Mouse (Mus musculus) hindbrain, embryonic 14.5 days (tissue): ENCODE results near the gene L3mbtl4. TPM values are rescaled to one million over a fixed set of nuclear protein-coding genes. Genes with fewer than 3 reads are reported as not detected.

Experiments
- ATAC-seq: fragments of 200-750 bp; cut with Nextera tagmentation; 2 replicates; pipeline ENCODE4 v1.8.0; 2017; ENCODE audit warnings: moderate number of reproducible peaks, mild to moderate bottlenecking, moderate TSS enrichment, moderate library complexity; ENCODE audit not compliant: low FRiP score
- DNase-seq: peaks from one replicate; pipeline ENCODE4 v3.0.0-alpha.2; 2015; ENCODE audit warnings: low spot score
- H3K27ac ChIP-seq: fragments of 300-500 bp; sonication (generic); 2 replicates; pipeline ENCODE4 v1.5.1; 2014; ENCODE audit warnings: mild to moderate bottlenecking, moderate library complexity
- H3K27me3 ChIP-seq: fragments of 300-500 bp; sonication (generic); 2 replicates; pipeline ENCODE4 v1.6.1; 2014; ENCODE audit warnings: mild to moderate bottlenecking, low read length, mixed read lengths; ENCODE audit not compliant: control insufficient read depth, insufficient read depth
- H3K36me3 ChIP-seq: fragments of 300-500 bp; sonication (generic); replicated peaks from 2 replicates; pipeline ENCODE4 v1.6.1; 2014; ENCODE audit not compliant: control insufficient read depth, insufficient read depth
- H3K4me1 ChIP-seq: fragments of 300-500 bp; sonication (generic); replicated peaks from 2 replicates; pipeline ENCODE4 v1.6.1; 2014; ENCODE audit warnings: antibody characterized with exemption, low read length, mixed read lengths; ENCODE audit not compliant: control insufficient read depth, insufficient read depth
- H3K4me2 ChIP-seq: fragments of 300-500 bp; sonication (generic); replicated peaks from 2 replicates; pipeline ENCODE4 v1.6.1; 2014; ENCODE audit warnings: mild to moderate bottlenecking, moderate library complexity
- H3K4me3 ChIP-seq: fragments of 300-500 bp; sonication (generic); replicated peaks from 2 replicates; pipeline ENCODE4 v1.5.1; 2014; ENCODE audit warnings: mild to moderate bottlenecking, low read length
- H3K9ac ChIP-seq: fragments of 300-500 bp; sonication (generic); 2 replicates; pipeline ENCODE4 v1.6.1; 2014
- H3K9me3 ChIP-seq: fragments of 300-500 bp; sonication (generic); 2 replicates; pipeline ENCODE4 v1.6.1; 2016; ENCODE audit warnings: low read length; ENCODE audit not compliant: control insufficient read depth
- WGBS: fragments of 180-500 bp; shearing (Covaris S2); extraction: QIAGEN DNeasy Blood & Tissue Kit; methylation state at CpG from one replicate; pipeline ENCODE4 v1.1.7; 2014; 5-methylcytosine and 5-hydroxymethylcytosine counted together
- polyA plus RNA-seq: library from polyadenylated mRNA; unstranded; fragments of >200 nt; fragmentation: Nextera tagmentation; extraction: Ambion mirVana; gene quantifications from 2 replicates; pipeline ENCODE4 v1.2.1, GENCODE M21; 2014

Gene L3mbtl4
- polyA plus RNA-seq, 1 experiment from 2014 or later: 3.8 TPM

GRCm38 (mm10) chr17:68642521-68643088 is 369.0 kb downstream of the L3mbtl4 start:
- no peak overlapping the region for H3K4me2 ChIP-seq
- H3K36me3 ChIP-seq: no peaks in the 10 kb centered on the region
- no peaks in the 10 kb centered on the region for H3K4me1 ChIP-seq
- H3K9ac ChIP-seq: no peak overlapping the region
- H3K4me3 ChIP-seq: no peak overlapping the region
- no peaks in the 10 kb centered on the region for H3K27me3 ChIP-seq
- H3K27ac ChIP-seq: no peak overlapping the region
- ATAC-seq (no peak), DNase-seq (no peak)
- WGBS: 73% methylated on average over 5 of the region's 5 CpGs
- no peaks in the 10 kb centered on the region for H3K9me3 ChIP-seq

DNA sequence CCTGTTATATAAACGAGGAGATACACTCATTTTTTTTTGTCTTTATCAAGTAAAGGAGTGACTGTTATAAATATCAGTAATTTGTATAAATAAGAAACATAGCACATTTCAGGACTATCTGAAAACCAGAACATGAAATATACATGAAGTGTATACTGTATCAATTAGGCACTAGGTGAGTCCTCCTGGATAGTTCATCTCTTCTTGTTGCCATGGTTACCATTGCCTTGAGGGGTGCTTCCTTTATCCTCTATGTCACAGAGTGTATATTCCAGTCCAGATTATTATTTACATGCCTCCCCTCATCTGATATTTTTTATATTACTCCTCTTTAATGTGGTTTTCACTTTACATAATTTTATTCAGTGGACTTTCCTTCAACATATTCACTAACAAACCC is 392.9 kb downstream of the L3mbtl4 start:
- no peak for ATAC-seq
- WGBS: 71% methylated on average over 1 of the region's 1 CpGs

DNA sequence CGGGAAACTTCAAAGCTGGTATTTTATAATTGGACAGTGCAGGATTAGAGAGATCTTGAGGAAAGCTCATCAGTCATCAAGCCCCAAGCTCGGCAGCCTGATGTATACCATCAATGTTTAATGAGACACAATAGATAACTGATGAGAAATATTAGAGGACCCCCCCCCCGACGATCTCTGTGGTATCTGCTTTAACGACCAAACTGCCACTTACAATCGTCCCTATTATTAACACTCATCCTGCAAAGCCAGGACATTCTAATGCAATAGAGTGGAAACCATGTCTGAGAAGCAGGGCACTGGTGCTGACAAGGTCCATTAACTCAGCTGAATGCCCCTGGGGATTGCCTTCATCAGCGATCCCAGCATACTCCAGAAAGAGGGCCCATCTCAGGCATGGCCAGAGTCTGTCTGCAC is 398.5 kb downstream of the L3mbtl4 start:
- no peaks in the 10 kb centered on the region for H3K36me3 ChIP-seq
- H3K27ac ChIP-seq: no peak overlapping the region
- no peaks in the 10 kb centered on the region for H3K9me3 ChIP-seq
- ATAC-seq (no peak), DNase-seq (no peak)
- 34% methylated on average over 7 of the region's 7 CpGs for WGBS
- H3K9ac ChIP-seq: no peak overlapping the region
- H3K27me3 ChIP-seq: no peaks in the 10 kb centered on the region
- H3K4me3 ChIP-seq: no peak overlapping the region
- H3K4me1 ChIP-seq: no peaks in the 10 kb centered on the region
- H3K4me2 ChIP-seq: no peak overlapping the region

More for the DNA sequence above, 392.9 kb downstream of the L3mbtl4 start:
- DNase-seq: no peak
- Histone ChIP-seq H3K27me3 (no peaks in the 10 kb centered on the region), H3K4me3 (no peak overlapping the region), H3K9me3 (no peaks in the 10 kb centered on the region), H3K36me3 (no peaks in the 10 kb centered on the region), H3K9ac (no peak overlapping the region), H3K4me1 (no peaks in the 10 kb centered on the region), H3K4me2 (no peak overlapping the region), H3K27ac (no peak overlapping the region)

- no peak overlapping the region for H3K27ac ChIP-seq
- WGBS: 75% methylated on average over 5 of the region's 5 CpGs
- no peak overlapping the region for H3K9ac ChIP-seq
- no peak overlapping the region for H3K4me2 ChIP-seq
- DNase-seq (no peak), ATAC-seq (no peak)
- H3K4me3 ChIP-seq: no peak overlapping the region
- H3K36me3 ChIP-seq: no peaks in the 10 kb centered on the region
- H3K4me1 ChIP-seq: no peaks in the 10 kb centered on the region
- no peaks in the 10 kb centered on the region for H3K9me3 ChIP-seq
- no peaks in the 10 kb centered on the region for H3K27me3 ChIP-seq
These were observed 437.1 kb downstream of the L3mbtl4 start for GRCm38 (mm10) chr17:68710701-68711100.

DNA sequence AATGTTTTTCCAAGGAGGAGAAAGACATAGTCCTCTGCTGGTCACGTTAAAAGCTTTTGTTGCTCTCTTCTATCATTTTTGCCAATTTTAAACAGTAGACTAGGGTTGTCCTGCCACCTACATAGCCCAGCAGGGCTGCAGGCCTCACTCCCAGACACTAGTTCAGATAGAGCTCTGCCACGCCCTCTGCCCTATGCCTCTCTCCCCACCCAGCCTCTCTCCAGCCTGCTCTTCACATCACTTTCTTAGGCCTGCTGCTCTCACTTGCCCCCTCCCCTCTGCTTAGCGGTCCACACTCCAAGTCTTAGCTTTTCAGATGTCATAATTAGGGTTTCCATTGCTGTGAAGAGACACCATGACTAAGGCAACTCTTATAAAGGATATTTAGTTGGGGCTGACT is 437.8 kb downstream of the L3mbtl4 start:
- ATAC-seq: no peak
- 81% methylated on average over 3 of the region's 3 CpGs for WGBS
- no peak overlapping the region for H3K4me3 ChIP-seq

GRCm38 (mm10) chr17:68748296-68748695 is 474.7 kb downstream of the L3mbtl4 start:
- Histone ChIP-seq H3K4me1 (no peaks in the 10 kb centered on the region), H3K9ac (no peak overlapping the region), H3K4me2 (no peak overlapping the region), H3K4me3 (no peak overlapping the region), H3K9me3 (no peaks in the 10 kb centered on the region), H3K36me3 (no peaks in the 10 kb centered on the region), H3K27ac (no peak overlapping the region), H3K27me3 (no peaks in the 10 kb centered on the region)
- ATAC-seq: no peak
- DNase-seq: no peak
- 47% methylated on average over 1 of the region's 1 CpGs for WGBS

More for the DNA sequence above, 437.8 kb downstream of the L3mbtl4 start:
- no peaks in the 10 kb centered on the region for H3K36me3 ChIP-seq
- H3K27me3 ChIP-seq: no peaks in the 10 kb centered on the region
- no peaks in the 10 kb centered on the region for H3K9me3 ChIP-seq
- no peak for DNase-seq
- no peak overlapping the region for H3K27ac ChIP-seq
- no peaks in the 10 kb centered on the region for H3K4me1 ChIP-seq
- no peak overlapping the region for H3K4me2 ChIP-seq
- no peak overlapping the region for H3K9ac ChIP-seq

DNA sequence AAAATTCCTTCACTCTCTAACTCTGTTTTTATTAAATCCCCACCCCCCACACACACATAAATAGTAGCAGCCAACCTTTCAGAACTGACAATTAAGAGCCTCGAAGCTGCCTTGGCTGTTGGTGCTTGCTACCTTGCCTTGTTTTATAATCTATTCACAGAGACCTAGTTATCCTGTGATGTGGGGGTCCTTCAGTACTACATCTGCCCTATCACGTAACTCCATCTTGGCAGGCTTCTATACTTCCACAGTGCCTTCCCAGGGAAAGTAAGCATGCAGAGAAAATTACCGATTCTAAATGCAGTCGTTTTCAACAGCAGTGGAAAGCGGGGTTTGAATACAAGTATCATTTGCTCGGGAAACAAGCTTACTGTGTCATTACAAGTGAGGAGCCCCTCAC is 476.9 kb downstream of the L3mbtl4 start:
- ATAC-seq: no peak
- no peak overlapping the region for H3K27ac ChIP-seq
- H3K4me2 ChIP-seq: no peak overlapping the region
- 59% methylated on average over 6 of the region's 6 CpGs for WGBS
- H3K9ac ChIP-seq: no peak overlapping the region
- no peak overlapping the region for H3K4me3 ChIP-seq
- no peaks in the 10 kb centered on the region for H3K4me1 ChIP-seq
- H3K27me3 ChIP-seq: no peaks in the 10 kb centered on the region
- no peak for DNase-seq
- no peaks in the 10 kb centered on the region for H3K9me3 ChIP-seq
- no peaks in the 10 kb centered on the region for H3K36me3 ChIP-seq

GRCm38 (mm10) chr17:68753112-68753511 is 479.5 kb downstream of the L3mbtl4 start:
- 81% methylated on average over 7 of the region's 7 CpGs for WGBS
- H3K27me3 ChIP-seq: no peaks in the 10 kb centered on the region
- no peak overlapping the region for H3K27ac ChIP-seq
- H3K9me3 ChIP-seq: no peaks in the 10 kb centered on the region
- H3K36me3 ChIP-seq: no peaks in the 10 kb centered on the region
- no peak for DNase-seq
- no peak overlapping the region for H3K4me3 ChIP-seq
- H3K4me2 ChIP-seq: no peak overlapping the region
- no peak overlapping the region for H3K9ac ChIP-seq
- no peaks in the 10 kb centered on the region for H3K4me1 ChIP-seq
- no peak for ATAC-seq

- Histone ChIP-seq H3K4me1 (no peaks in the 10 kb centered on the region), H3K27me3 (no peaks in the 10 kb centered on the region), H3K4me3 (no peak overlapping the region), H3K36me3 (no peaks in the 10 kb centered on the region), H3K9me3 (no peaks in the 10 kb centered on the region), H3K4me2 (no peak overlapping the region), H3K27ac (no peak overlapping the region), H3K9ac (no peak overlapping the region)
- DNase-seq (no peak), ATAC-seq (no peak)
- 95% methylated on average over 11 of the region's 11 CpGs for WGBS
These were observed 481.2 kb downstream of the L3mbtl4 start for GRCm38 (mm10) chr17:68754789-68755188.

- Histone ChIP-seq H3K36me3 (no peaks in the 10 kb centered on the region), H3K27ac (no peak overlapping the region), H3K4me2 (no peak overlapping the region), H3K27me3 (no peaks in the 10 kb centered on the region), H3K4me1 (no peaks in the 10 kb centered on the region), H3K4me3 (no peak overlapping the region), H3K9ac (no peak overlapping the region), H3K9me3 (no peaks in the 10 kb centered on the region)
- DNase-seq (no peak), ATAC-seq (no peak)
- WGBS: 69% methylated on average over 5 of the region's 5 CpGs
These were observed 484.8 kb downstream of the L3mbtl4 start for GRCm38 (mm10) chr17:68758428-68758827.
